Mouse (Mus musculus) spleen, adult 2 months (tissue): ENCODE results near the gene Ptprm. TPM values are rescaled to one million over a fixed set of nuclear protein-coding genes. Genes with fewer than 3 reads are reported as not detected.

Source experiments
- DNase-seq, 2 experiments: peaks; one replicate each; pipeline versions ENCODE4 v3.0.0 to v3.0.0-alpha.2; 2012 to 2021; ENCODE audit warnings: low spot score in 2 of 2, low read depth in 1 of 2
- H3K27ac ChIP-seq: fragments of 200-500 bp; 2 replicates; pipeline ENCODE4 v1.5.1; 2012; ENCODE audit warnings: low read length, inconsistent platforms; ENCODE audit not compliant: insufficient read depth
- H3K27me3 ChIP-seq: fragments of 200-500 bp; 2 replicates; pipeline ENCODE4 v1.6.1; 2012; ENCODE audit warnings: mild to moderate bottlenecking, moderate library complexity, low read length, inconsistent platforms; ENCODE audit not compliant: control insufficient read depth, insufficient read depth
- H3K36me3 ChIP-seq: fragments of 200-500 bp; 2 replicates; pipeline ENCODE4 v1.6.1; 2012; ENCODE audit warnings: mild to moderate bottlenecking, low read length, inconsistent platforms; ENCODE audit not compliant: control insufficient read depth, insufficient read depth
- H3K4me1 ChIP-seq: fragments of 200-500 bp; 2 replicates; pipeline ENCODE4 v1.6.1; 2011; ENCODE audit warnings: inconsistent platforms; ENCODE audit not compliant: control insufficient read depth, insufficient read depth, insufficient read length
- H3K4me3 ChIP-seq: fragments of 200-500 bp; 2 replicates; pipeline ENCODE4 v1.5.1; 2011; ENCODE audit warnings: mild to moderate bottlenecking, inconsistent platforms; ENCODE audit not compliant: insufficient read depth, insufficient read length; ENCODE audit errors: extremely low read depth
- CTCF ChIP-seq: fragments of 200-500 bp; IDR thresholded peaks from 2 replicates; pipeline ENCODE4 v1.5.1; 2011; ENCODE audit warnings: mild to moderate bottlenecking, inconsistent platforms; ENCODE audit not compliant: insufficient read depth, insufficient read length, insufficient replicate concordance; ENCODE audit errors: extremely low read depth
- POLR2A ChIP-seq: fragments of 200-500 bp; IDR thresholded peaks from 2 replicates; pipeline ENCODE4 v1.6.1; 2011; ENCODE audit warnings: low read depth, low read length, inconsistent platforms
- WGBS: fragments of 180-500 bp; shearing (Covaris S2); methylation state at CpG from one replicate; pipeline ENCODE4 v1.1.7; 2018; 5-methylcytosine and 5-hydroxymethylcytosine counted together
- polyA plus RNA-seq: library from polyadenylated mRNA; depleted of rRNA; stranded (reverse); fragments of >200 nt; gene quantifications from 2 replicates; pipeline ENCODE4 v1.2.3, GENCODE M21; 2012

Gene Ptprm
- polyA plus RNA-seq, 1 experiment = 5.0 TPM

DNA sequence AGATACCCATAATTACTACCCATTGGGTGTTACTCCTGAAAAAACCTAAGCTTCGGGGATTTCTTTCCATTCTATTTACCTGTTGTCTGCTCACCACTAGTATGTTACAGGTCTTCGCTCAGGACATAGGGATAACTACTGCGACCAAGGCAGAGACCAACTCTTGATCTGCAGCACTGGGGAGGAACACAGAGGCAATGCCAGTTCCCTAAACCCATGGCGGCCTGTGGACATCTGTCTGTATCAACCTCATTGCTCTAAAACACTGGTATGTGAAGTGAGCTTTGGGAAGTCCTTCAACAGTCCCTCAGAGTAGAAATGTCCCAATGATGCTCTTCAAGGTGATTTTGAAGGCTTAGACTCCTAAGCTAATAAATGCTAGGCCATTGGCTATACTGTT is 221.2 kb downstream of the Ptprm start:
- 88% methylated on average over 4 of the region's 4 CpGs for WGBS
- peaks cover 4% of the 10 kb centered on the region; the same call in 1 of the 2 replicates for H3K4me1 ChIP-seq
- H3K36me3 ChIP-seq = no peaks in the 10 kb centered on the region
- no peaks in the 10 kb centered on the region for H3K27me3 ChIP-seq
- no peak overlapping the region for H3K27ac ChIP-seq
- H3K4me3 ChIP-seq = no peak overlapping the region
- TF ChIP-seq POLR2A (no peak), CTCF (no peak)
- DNase-seq = no peak

DNA sequence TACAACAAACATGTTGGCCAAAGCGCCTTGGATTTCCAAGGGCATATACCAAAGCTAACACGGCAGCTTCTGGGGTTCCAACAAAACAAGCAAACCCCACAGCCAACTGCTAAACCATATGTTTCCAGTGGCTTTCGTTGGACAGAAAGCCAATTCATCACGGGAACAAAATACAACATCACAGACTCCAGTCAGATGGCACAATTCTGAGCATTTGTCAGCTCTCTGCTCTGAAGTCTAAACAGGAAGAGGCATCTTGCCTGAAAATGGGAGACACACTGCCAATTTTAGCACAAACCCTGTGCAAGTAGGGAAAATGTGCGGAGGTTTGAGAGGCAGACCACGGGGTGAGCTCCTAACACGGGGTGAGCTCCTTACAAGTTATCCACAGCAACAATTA is 226.7 kb downstream of the Ptprm start:
- DNase-seq = no peak
- Histone ChIP-seq H3K27ac (no peak overlapping the region), H3K27me3 (no peaks in the 10 kb centered on the region), H3K4me1 (no peaks in the 10 kb centered on the region), H3K4me3 (no peak overlapping the region), H3K36me3 (no peaks in the 10 kb centered on the region)
- 79% methylated on average over 7 of the region's 7 CpGs for WGBS
- TF ChIP-seq POLR2A (no peak), CTCF (no peak)

DNA sequence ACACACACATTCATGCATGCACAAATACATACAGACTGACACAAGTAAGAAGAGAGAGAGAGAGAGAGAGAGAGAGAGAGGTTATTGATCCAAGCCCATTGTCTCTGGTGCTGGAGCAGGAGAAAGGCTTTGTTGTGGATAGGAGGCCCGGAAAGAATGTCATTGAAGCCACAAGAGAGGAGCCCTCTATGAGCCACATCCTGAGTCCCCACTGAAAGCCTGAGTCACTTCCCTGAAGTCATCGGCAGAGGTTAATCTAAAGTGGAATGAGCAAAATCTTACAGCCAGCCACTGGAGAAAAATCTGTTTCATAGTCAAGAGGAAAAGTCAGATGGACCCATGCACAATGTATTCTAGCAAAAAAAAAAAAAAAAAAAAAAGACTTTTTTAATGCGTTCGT is 228.7 kb downstream of the Ptprm start:
- TF ChIP-seq POLR2A (no peak), CTCF (no peak)
- DNase-seq = no peak
- H3K4me1 ChIP-seq = no peaks in the 10 kb centered on the region
- no peak overlapping the region for H3K4me3 ChIP-seq
- H3K27me3 ChIP-seq = no peaks in the 10 kb centered on the region
- no peaks in the 10 kb centered on the region for H3K36me3 ChIP-seq
- WGBS = 33% methylated on average over 4 of the region's 4 CpGs
- H3K27ac ChIP-seq = no peak overlapping the region

DNA sequence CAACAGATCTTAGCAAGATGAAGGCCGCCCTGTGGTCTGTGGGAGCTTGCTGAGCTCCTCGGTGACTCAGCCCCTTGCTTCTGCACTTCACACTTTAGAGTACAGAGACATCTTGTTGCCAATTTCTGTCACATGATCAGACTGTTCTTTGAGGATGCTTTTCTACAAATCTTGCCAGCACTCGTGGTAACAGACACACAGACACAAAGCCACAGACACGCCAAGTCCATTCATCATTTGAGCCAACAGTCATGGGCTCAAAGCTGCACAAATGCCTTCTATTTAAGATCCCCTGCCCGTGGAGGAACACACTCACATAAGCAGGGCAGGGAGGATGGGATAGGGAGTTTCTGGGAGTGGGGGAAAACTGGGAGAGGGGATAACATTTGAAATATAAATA is 230.0 kb downstream of the Ptprm start:
- Histone ChIP-seq H3K27ac (no peak overlapping the region), H3K27me3 (no peaks in the 10 kb centered on the region), H3K4me3 (no peak overlapping the region), H3K4me1 (no peaks in the 10 kb centered on the region), H3K36me3 (no peaks in the 10 kb centered on the region)
- DNase-seq = no peak
- 60% methylated on average over 5 of the region's 5 CpGs for WGBS
- TF ChIP-seq POLR2A = no peak

DNA sequence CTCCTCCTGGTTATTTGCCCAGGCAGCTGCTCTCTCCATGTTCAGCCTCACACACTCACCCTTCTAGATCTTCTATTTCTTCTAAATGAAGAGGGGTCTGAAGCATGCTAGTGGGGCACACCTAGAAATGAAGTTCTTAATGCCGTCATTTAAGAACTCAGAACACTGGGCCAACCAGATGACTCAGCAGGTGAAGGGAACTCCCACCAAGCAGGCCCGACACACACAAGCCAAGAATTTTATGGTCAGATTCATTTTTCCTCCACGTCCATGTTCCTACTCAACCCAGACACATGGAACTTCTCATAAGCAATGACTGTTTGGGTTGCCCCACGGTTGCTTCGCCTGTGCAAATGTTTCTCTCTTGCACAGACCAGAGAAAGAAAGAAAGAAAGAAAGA is 230.5 kb downstream of the Ptprm start:
- H3K4me3 ChIP-seq = no peak overlapping the region
- no peaks in the 10 kb centered on the region for H3K27me3 ChIP-seq
- no peak for DNase-seq
- H3K4me1 ChIP-seq = no peaks in the 10 kb centered on the region
- no peak for TF ChIP-seq CTCF
- no peak for TF ChIP-seq POLR2A
- H3K36me3 ChIP-seq = no peaks in the 10 kb centered on the region
- 86% methylated on average over 5 of the region's 5 CpGs for WGBS
- H3K27ac ChIP-seq = no peak overlapping the region

DNA sequence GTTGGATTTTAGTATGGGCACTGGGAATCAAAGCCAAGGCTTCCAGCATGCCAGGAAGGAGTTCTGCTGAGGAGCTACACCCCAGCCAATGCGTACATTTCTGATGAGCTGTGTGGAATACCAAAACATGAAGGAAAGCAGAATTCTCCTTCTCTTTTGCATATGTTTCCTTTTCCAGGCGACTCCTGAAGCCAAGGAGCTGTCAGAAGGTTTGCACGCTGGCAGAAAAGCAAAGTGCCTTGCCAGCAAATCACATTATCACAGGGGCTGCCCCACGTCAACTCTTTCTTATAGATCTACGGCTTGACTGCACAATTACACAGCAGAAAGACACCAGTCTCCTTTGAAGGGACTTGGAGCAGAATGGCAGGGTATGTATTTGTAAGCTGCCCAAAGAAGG is 233.4 kb downstream of the Ptprm start:
- TF ChIP-seq POLR2A = no peak
- no peak for TF ChIP-seq CTCF

DNA sequence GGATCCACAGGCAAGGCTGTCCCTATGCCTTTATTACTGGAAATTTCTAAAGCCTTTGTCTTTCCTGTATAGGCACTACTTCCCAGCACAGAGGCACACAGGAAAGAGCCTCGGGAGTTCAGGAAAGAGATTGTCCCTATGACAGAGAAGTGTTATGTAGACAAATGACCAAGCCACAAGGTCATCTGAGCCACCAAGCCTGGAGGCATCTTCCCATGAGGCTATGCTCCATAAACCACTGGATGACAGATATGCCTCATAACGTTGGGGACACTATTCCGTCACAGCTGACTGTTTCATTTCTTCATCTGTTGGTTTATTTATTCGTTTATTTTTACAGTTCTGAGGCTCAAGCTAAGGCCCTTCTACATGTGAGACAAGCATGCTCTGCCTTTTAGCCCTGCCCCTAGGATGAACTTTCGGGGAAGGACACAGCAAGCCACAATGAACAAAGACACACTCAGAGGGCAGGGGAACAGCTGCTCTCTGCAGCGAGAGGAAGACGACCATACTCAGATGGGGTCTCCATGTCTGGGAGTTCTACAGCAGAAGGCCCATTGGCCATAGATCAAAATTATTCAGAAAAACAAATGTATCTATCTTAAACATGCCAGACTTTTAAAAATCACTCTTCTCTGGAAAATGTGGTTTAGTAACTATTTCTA is 235.4 kb downstream of the Ptprm start:
- Histone ChIP-seq H3K27ac (no peak overlapping the region), H3K4me1 (no peaks in the 10 kb centered on the region), H3K4me3 (no peak overlapping the region), H3K36me3 (no peaks in the 10 kb centered on the region), H3K27me3 (no peaks in the 10 kb centered on the region)
- no peak for DNase-seq
- no peak for TF ChIP-seq POLR2A
- TF ChIP-seq CTCF = no peak
- WGBS = 70% methylated on average over 7 of the region's 7 CpGs

More for the DNA sequence above, 233.4 kb downstream of the Ptprm start:
- Histone ChIP-seq H3K36me3 (no peaks in the 10 kb centered on the region), H3K4me1 (no peaks in the 10 kb centered on the region), H3K4me3 (no peak overlapping the region), H3K27me3 (no peaks in the 10 kb centered on the region), H3K27ac (no peak overlapping the region)
- 89% methylated on average over 5 of the region's 5 CpGs for WGBS
- no peak for DNase-seq
